Mouse (Mus musculus): Measurements from ENCODE around the gene Gm2431. TPM values are rescaled to one million over a fixed set of nuclear protein-coding genes. Genes with fewer than 3 reads are reported as not detected.
"Not testable (repeated sequence)": the region's sequence is repeated elsewhere in the genome, so short reads cannot be mapped to it uniquely, and the experiment has no call there.

Gm2431 gene
- polyA plus RNA-seq, 1 experiment from 2014 or later = not detected

- ATAC-seq = no peak
- H3K27me3 ChIP-seq (replicated peaks; ENCODE audit: control insufficient read depth, insufficient read depth, low read length) = no peaks in the 10 kb centered on the region
- whole genome bisulfite sequencing = 16% methylated on average over 1 of the region's 1 CpGs
Measured at GRCm38 (mm10) chr7:142231540-142231939, 26.6 kb downstream of the Gm2431 start.

GRCm38 (mm10) chr7:142229871-142230270 lies 28.3 kb downstream of the Gm2431 start, which contains the start of gene Krtap5-5:
Gene Krtap5-5, minus strand, starts transcription at chr7:142229971.
- H3K4me1 ChIP-seq (ENCODE audit: control insufficient read depth, insufficient read depth, low read length); H3K9me3 ChIP-seq (replicated peaks; ENCODE audit: control insufficient read depth, low read length); H3K36me3 ChIP-seq (ENCODE audit: control insufficient read depth, insufficient read depth, low read length); ATAC-seq; H3K4me2 ChIP-seq (ENCODE audit: low read length); H3K27ac ChIP-seq (ENCODE audit: low read depth, low read length); H3K4me3 ChIP-seq (ENCODE audit: low read depth, low read length); DNase-seq (ENCODE audit: low spot score); H3K27me3 ChIP-seq (replicated peaks; ENCODE audit: control insufficient read depth, insufficient read depth, low read length); H3K9ac ChIP-seq (ENCODE audit: low read length): not testable (repeated sequence)
- 48% methylated on average over 3 of the region's 3 CpGs for WGBS

More at GRCm38 (mm10) chr7:142231540-142231939, 26.6 kb downstream of the Gm2431 start:
- Histone ChIP-seq H3K36me3 (ENCODE audit: control insufficient read depth, insufficient read depth, low read length) (no peaks in the 10 kb centered on the region), H3K4me2 (ENCODE audit: low read length) (no peak overlapping the region), H3K4me1 (ENCODE audit: control insufficient read depth, insufficient read depth, low read length) (no peaks in the 10 kb centered on the region), H3K27ac (ENCODE audit: low read depth, low read length) (no peak overlapping the region), H3K4me3 (ENCODE audit: low read depth, low read length) (no peak overlapping the region), H3K9me3 (replicated peaks; ENCODE audit: control insufficient read depth, low read length) (no peaks in the 10 kb centered on the region), H3K9ac (ENCODE audit: low read length) (no peak overlapping the region)
- no peak for DNase-seq (ENCODE audit: low spot score)

GRCm38 (mm10) chr7:142224518-142224917 lies 33.6 kb downstream of the Gm2431 start:
- ATAC-seq = no peak
- WGBS = 53% methylated on average over 2 of the region's 2 CpGs
- Histone ChIP-seq H3K27ac (ENCODE audit: low read depth, low read length) (no peak overlapping the region), H3K4me2 (ENCODE audit: low read length) (no peak overlapping the region), H3K4me3 (ENCODE audit: low read depth, low read length) (no peak overlapping the region), H3K9me3 (replicated peaks; ENCODE audit: control insufficient read depth, low read length) (no peaks in the 10 kb centered on the region), H3K4me1 (ENCODE audit: control insufficient read depth, insufficient read depth, low read length) (no peaks in the 10 kb centered on the region), H3K36me3 (ENCODE audit: control insufficient read depth, insufficient read depth, low read length) (no peaks in the 10 kb centered on the region), H3K27me3 (replicated peaks; ENCODE audit: control insufficient read depth, insufficient read depth, low read length) (no peaks in the 10 kb centered on the region), H3K9ac (ENCODE audit: low read length) (no peak overlapping the region)
- no peak for DNase-seq (ENCODE audit: low spot score)

GRCm38 (mm10) chr7:142212136-142212535 lies 46.0 kb downstream of the Gm2431 start:
- ATAC-seq; H3K4me1 ChIP-seq (ENCODE audit: control insufficient read depth, insufficient read depth, low read length); H3K9me3 ChIP-seq (replicated peaks; ENCODE audit: control insufficient read depth, low read length); H3K27me3 ChIP-seq (replicated peaks; ENCODE audit: control insufficient read depth, insufficient read depth, low read length); H3K4me2 ChIP-seq (ENCODE audit: low read length); H3K36me3 ChIP-seq (ENCODE audit: control insufficient read depth, insufficient read depth, low read length); H3K27ac ChIP-seq (ENCODE audit: low read depth, low read length); H3K9ac ChIP-seq (ENCODE audit: low read length); H3K4me3 ChIP-seq (ENCODE audit: low read depth, low read length); DNase-seq (ENCODE audit: low spot score): not testable (repeated sequence)
- 61% methylated on average over 1 of the region's 1 CpGs for whole genome bisulfite sequencing

- no peak for ATAC-seq
- no peak within 1 kb of the TSS for H3K4me3 ChIP-seq (ENCODE audit: low read depth, low read length)
- no peaks in the 10 kb centered on the region for H3K9me3 ChIP-seq (replicated peaks; ENCODE audit: control insufficient read depth, low read length)
- no peak within 1 kb of the TSS for H3K27ac ChIP-seq (ENCODE audit: low read depth, low read length)
- no peaks in the 10 kb centered on the region for H3K36me3 ChIP-seq (ENCODE audit: control insufficient read depth, insufficient read depth, low read length)
- H3K9ac ChIP-seq (ENCODE audit: low read length) = no peak within 1 kb of the TSS
- no peaks in the 10 kb centered on the region for H3K27me3 ChIP-seq (replicated peaks; ENCODE audit: control insufficient read depth, insufficient read depth, low read length)
- H3K4me1 ChIP-seq (ENCODE audit: control insufficient read depth, insufficient read depth, low read length) = no peaks in the 10 kb centered on the region
- no peak within 1 kb of the TSS for H3K4me2 ChIP-seq (ENCODE audit: low read length)
- WGBS = 77% methylated on average over 1 of the region's 1 CpGs
- DNase-seq (ENCODE audit: low spot score) = no peak
Measured at GRCm38 (mm10) chr7:142211559-142211958, 46.6 kb downstream of the Gm2431 start, which contains the start of gene Gm7579. Gene Gm7579, plus strand, starts transcription at chr7:142211859.

Other genes with a start within 250 kb of the Gm2431 start
- 53.6 and 57.9 TPM in 2 replicates for gene Mob2, start 197.3 kb downstream of the Gm2431 start, polyA plus RNA-seq (2014; fragmentation: Nextera tagmentation; extraction: Ambion mirVana)
- 58.0 and 84.8 TPM in 2 replicates for gene Dusp8, start 162.5 kb downstream of the Gm2431 start, polyA plus RNA-seq (2014; fragmentation: Nextera tagmentation; extraction: Ambion mirVana)
- not detected in 2 replicates for gene Gm45618, start 137.6 kb downstream of the Gm2431 start, polyA plus RNA-seq (2014; fragmentation: Nextera tagmentation; extraction: Ambion mirVana)
- gene Gm39115, start 122.3 kb downstream of the Gm2431 start, polyA plus RNA-seq (2014; fragmentation: Nextera tagmentation; extraction: Ambion mirVana) = not detected in 2 replicates
- not detected in 2 replicates for gene Gm45337, start 113.7 kb downstream of the Gm2431 start, polyA plus RNA-seq (2014; fragmentation: Nextera tagmentation; extraction: Ambion mirVana)
- not detected in 2 replicates for gene Gm29735, start 101.2 kb downstream of the Gm2431 start, polyA plus RNA-seq (2014; fragmentation: Nextera tagmentation; extraction: Ambion mirVana)
- not detected in 2 replicates for gene Gm4553, start 92.6 kb downstream of the Gm2431 start, polyA plus RNA-seq (2014; fragmentation: Nextera tagmentation; extraction: Ambion mirVana)
- gene Krtap5-2, start 82.3 kb downstream of the Gm2431 start, polyA plus RNA-seq (2014; fragmentation: Nextera tagmentation; extraction: Ambion mirVana) = not detected in 2 replicates
- gene Gm10153, start 68.0 kb downstream of the Gm2431 start, polyA plus RNA-seq (2014; fragmentation: Nextera tagmentation; extraction: Ambion mirVana) = not detected in 2 replicates
- not detected in 2 replicates for gene Krtap5-3, start 57.0 kb downstream of the Gm2431 start, polyA plus RNA-seq (2014; fragmentation: Nextera tagmentation; extraction: Ambion mirVana)
- gene Gm7579, start 46.5 kb downstream of the Gm2431 start, polyA plus RNA-seq (2014; fragmentation: Nextera tagmentation; extraction: Ambion mirVana) = not detected in 2 replicates
- not detected in 2 replicates for gene Krtap5-5, start 28.4 kb downstream of the Gm2431 start, polyA plus RNA-seq (2014; fragmentation: Nextera tagmentation; extraction: Ambion mirVana)
- not detected in 2 replicates for gene Gm40460, start 17.3 kb downstream of the Gm2431 start, polyA plus RNA-seq (2014; fragmentation: Nextera tagmentation; extraction: Ambion mirVana)
- gene Gm4559, start 16.0 kb upstream of the Gm2431 start, polyA plus RNA-seq (2014; fragmentation: Nextera tagmentation; extraction: Ambion mirVana) = not detected in 2 replicates
- not detected in 2 replicates for gene Krtap5-1, start 38.8 kb upstream of the Gm2431 start, polyA plus RNA-seq (2014; fragmentation: Nextera tagmentation; extraction: Ambion mirVana)
- gene Krtap5-4, start 45.2 kb upstream of the Gm2431 start, polyA plus RNA-seq (2014; fragmentation: Nextera tagmentation; extraction: Ambion mirVana) = not detected in 2 replicates
- 1.9 and 3.4 TPM in 2 replicates for gene Ifitm10, start 115.4 kb upstream of the Gm2431 start, polyA plus RNA-seq (2014; fragmentation: Nextera tagmentation; extraction: Ambion mirVana)
- not detected in 2 replicates for gene Gm49369, start 124.3 kb upstream of the Gm2431 start, polyA plus RNA-seq (2014; fragmentation: Nextera tagmentation; extraction: Ambion mirVana)
- 261 and 263 TPM in 2 replicates for gene Ctsd, start 129.7 kb upstream of the Gm2431 start, polyA plus RNA-seq (2014; fragmentation: Nextera tagmentation; extraction: Ambion mirVana)
- gene Syt8, start 176.5 kb upstream of the Gm2431 start, polyA plus RNA-seq (2014; fragmentation: Nextera tagmentation; extraction: Ambion mirVana) = not detected in 2 replicates
- 0.67 and 0.82 TPM in 2 replicates for gene Tnni2, start 183.5 kb upstream of the Gm2431 start, polyA plus RNA-seq (2014; fragmentation: Nextera tagmentation; extraction: Ambion mirVana)
- 5.8 and 5.9 TPM in 2 replicates for gene Lsp1, start 202.5 kb upstream of the Gm2431 start, polyA plus RNA-seq (2014; fragmentation: Nextera tagmentation; extraction: Ambion mirVana)
- gene Tnnt3, start 240.5 kb upstream of the Gm2431 start, polyA plus RNA-seq (2014; fragmentation: Nextera tagmentation; extraction: Ambion mirVana) = 0.42 and 0.53 TPM in 2 replicates

All from forebrain, embryonic 14.5 days (tissue).